Mouse (Mus musculus) hindbrain, embryonic 11.5 days (tissue): ENCODE data around the gene Gmppa. TPM values are rescaled to one million over a fixed set of nuclear protein-coding genes. Genes with fewer than 3 reads are reported as not detected.

Experiments used
- ATAC-seq: fragments of 200-750 bp; cut with Nextera tagmentation; 2 replicates; pipeline ENCODE4 v1.8.0; 2017; ENCODE audit warnings: mild to moderate bottlenecking, moderate TSS enrichment, moderate library complexity; ENCODE audit not compliant: low FRiP score
- DNase-seq: peaks from one replicate; pipeline ENCODE4 v3.0.0-alpha.2; 2015; ENCODE audit warnings: low spot score
- H3K27ac ChIP-seq: fragments of 300-500 bp; sonication (generic); 2 replicates; pipeline ENCODE4 v1.5.1; 2014; ENCODE audit warnings: mild to moderate bottlenecking, low read depth, low read length
- H3K27me3 ChIP-seq: fragments of 300-500 bp; sonication (generic); 2 replicates; pipeline ENCODE4 v1.6.1; 2014; ENCODE audit warnings: mild to moderate bottlenecking, low read length, moderate library complexity, mixed read lengths; ENCODE audit not compliant: control insufficient read depth, insufficient read depth
- H3K36me3 ChIP-seq: fragments of 300-500 bp; sonication (generic); 2 replicates; pipeline ENCODE4 v1.6.1; 2014; ENCODE audit warnings: mild to moderate bottlenecking, low read length, moderate library complexity, mixed read lengths; ENCODE audit not compliant: control insufficient read depth, insufficient read depth
- H3K4me1 ChIP-seq: fragments of 300-500 bp; sonication (generic); replicated peaks from 2 replicates; pipeline ENCODE4 v1.6.1; 2014; ENCODE audit warnings: low read length, mixed read lengths; ENCODE audit not compliant: control insufficient read depth, insufficient read depth
- H3K4me2 ChIP-seq: fragments of 300-500 bp; sonication (generic); replicated peaks from 2 replicates; pipeline ENCODE4 v1.6.1; 2014; ENCODE audit warnings: mild to moderate bottlenecking, low read depth, low read length
- H3K4me3 ChIP-seq: fragments of 300-500 bp; sonication (generic); 2 replicates; pipeline ENCODE4 v1.5.1; 2014; ENCODE audit warnings: low read depth, low read length
- H3K9ac ChIP-seq: fragments of 300-500 bp; sonication (generic); 2 replicates; pipeline ENCODE4 v1.6.1; 2014; ENCODE audit warnings: low read depth, low read length
- H3K9me3 ChIP-seq: fragments of 300-500 bp; sonication (generic); 2 replicates; pipeline ENCODE4 v1.6.1; 2016; ENCODE audit warnings: low read length; ENCODE audit not compliant: control insufficient read depth
- WGBS: fragments of 180-500 bp; shearing (Covaris S2); extraction: QIAGEN DNeasy Blood & Tissue Kit; methylation state at CpG from one replicate; pipeline ENCODE4 v1.1.7; 2014; 5-methylcytosine and 5-hydroxymethylcytosine counted together
- polyA plus RNA-seq: library from polyadenylated mRNA; unstranded; fragments of >200 nt; fragmentation: Nextera tagmentation; extraction: Ambion mirVana; gene quantifications from 2 replicates; pipeline ENCODE4 v1.2.1, GENCODE M21; 2014

Gmppa gene
- polyA plus RNA-seq, 1 experiment from 2014 or later = 56.3 TPM

GRCm38 (mm10) chr1:75398761-75399402 is 36.8 kb upstream of the Gmppa start:
- H3K36me3 ChIP-seq = no peaks in the 10 kb centered on the region
- peak overlapping the region; percentile 47 for H3K27ac ChIP-seq
- H3K4me2 ChIP-seq = 0 out of 2 replicates have a peak overlapping the region, but pooled peaks have one; percentile 6
- no peak overlapping the region for H3K9ac ChIP-seq
- DNase-seq (peak; percentile 84), ATAC-seq (peak; percentile 64)
- no peak overlapping the region for H3K4me3 ChIP-seq
- H3K9me3 ChIP-seq = no peaks in the 10 kb centered on the region
- 13% methylated on average over 9 of the region's 9 CpGs for WGBS
- H3K4me1 ChIP-seq = peaks cover 19% of the 10 kb centered on the region
- H3K27me3 ChIP-seq = no peaks in the 10 kb centered on the region

- H3K4me1 ChIP-seq = peaks cover 19% of the 10 kb centered on the region
- no peak overlapping the region for H3K4me3 ChIP-seq
- 7% methylated on average over 15 of the region's 15 CpGs for WGBS
- peak overlapping the region; percentile 38; the same call in 1 of the 2 replicates for H3K9ac ChIP-seq
- ATAC-seq (peak; percentile 84), DNase-seq (peak; percentile 77)
- peak overlapping the region; percentile 47 for H3K27ac ChIP-seq
- H3K9me3 ChIP-seq = no peaks in the 10 kb centered on the region
- no peaks in the 10 kb centered on the region for H3K27me3 ChIP-seq
- H3K36me3 ChIP-seq = no peaks in the 10 kb centered on the region
- peak overlapping the region; percentile 23; the same call in 1 of the 2 replicates for H3K4me2 ChIP-seq
These were observed 35.8 kb upstream of the Gmppa start for GRCm38 (mm10) chr1:75399755-75400492.

DNA sequence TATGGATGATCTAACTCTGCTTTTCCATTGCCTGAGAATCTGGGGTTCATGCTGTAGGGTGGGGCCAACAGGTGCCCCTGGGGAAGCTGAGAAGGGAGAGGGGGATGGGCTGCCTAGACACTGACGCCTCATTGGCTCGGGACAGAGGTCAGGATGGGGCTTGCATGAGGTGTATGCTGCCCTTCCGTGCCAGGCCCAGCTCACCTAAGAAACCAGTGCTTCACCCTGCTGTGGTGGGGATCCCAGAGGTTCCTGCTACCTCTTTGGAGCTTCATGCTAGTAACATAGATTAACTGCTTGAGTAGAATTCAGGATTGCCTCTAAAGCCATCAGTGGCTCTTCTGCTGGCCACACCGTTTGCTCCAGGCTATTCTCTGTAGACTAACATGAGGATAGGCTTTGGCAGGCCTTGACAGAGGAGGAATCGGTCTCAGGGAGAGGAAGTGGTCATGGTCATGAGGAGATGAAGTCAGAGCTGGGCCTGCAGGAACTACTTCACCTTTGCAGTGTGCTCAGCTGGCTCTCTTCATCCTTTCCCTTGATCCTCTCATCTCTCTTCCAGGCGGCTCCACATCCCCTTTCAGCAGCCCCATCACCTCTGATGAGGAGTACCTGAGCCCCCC is 35.1 kb upstream of the Gmppa start:
- H3K4me1 ChIP-seq = peaks cover 19% of the 10 kb centered on the region
- no peak for DNase-seq
- 46% methylated on average over 6 of the region's 6 CpGs for WGBS
- no peak overlapping the region for H3K4me3 ChIP-seq
- peak overlapping the region; percentile 47 for H3K27ac ChIP-seq
- no peak overlapping the region for H3K9ac ChIP-seq
- H3K9me3 ChIP-seq = no peaks in the 10 kb centered on the region
- H3K4me2 ChIP-seq = 0 out of 2 replicates have a peak overlapping the region, but pooled peaks have one; percentile 23
- no peaks in the 10 kb centered on the region for H3K36me3 ChIP-seq
- no peaks in the 10 kb centered on the region for H3K27me3 ChIP-seq
- ATAC-seq = 0 out of 2 replicates have a peak, but pooled peaks have one; percentile 2

DNA sequence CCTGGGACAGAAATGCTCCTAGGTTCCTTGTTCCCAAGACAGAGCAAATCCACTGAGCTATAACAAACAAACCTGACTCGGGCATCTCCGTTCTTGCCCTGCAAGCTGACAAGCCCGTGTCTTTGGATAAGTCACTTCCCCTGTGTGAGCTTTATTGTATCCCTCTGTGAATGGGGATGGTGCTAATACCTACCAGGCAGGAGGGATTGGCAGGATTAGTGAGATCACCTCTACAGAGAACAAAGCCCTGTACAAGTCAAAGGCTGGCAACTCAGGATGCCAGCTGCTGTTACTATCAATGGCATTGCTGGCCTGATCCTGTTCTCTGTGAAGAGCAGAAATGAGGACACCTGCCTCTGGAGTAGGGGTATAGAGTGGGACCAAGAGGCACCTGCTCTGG is 30.2 kb upstream of the Gmppa start:
- Histone ChIP-seq H3K9me3 (no peaks in the 10 kb centered on the region), H3K4me3 (no peak overlapping the region), H3K4me1 (peaks cover 2% of the 10 kb centered on the region; the same call in 1 of the 2 replicates), H3K4me2 (no peak overlapping the region), H3K27me3 (no peaks in the 10 kb centered on the region), H3K36me3 (no peaks in the 10 kb centered on the region), H3K27ac (no peak overlapping the region), H3K9ac (no peak overlapping the region)
- no peak for DNase-seq
- no peak for ATAC-seq
- 91% methylated on average over 3 of the region's 3 CpGs for WGBS

DNA sequence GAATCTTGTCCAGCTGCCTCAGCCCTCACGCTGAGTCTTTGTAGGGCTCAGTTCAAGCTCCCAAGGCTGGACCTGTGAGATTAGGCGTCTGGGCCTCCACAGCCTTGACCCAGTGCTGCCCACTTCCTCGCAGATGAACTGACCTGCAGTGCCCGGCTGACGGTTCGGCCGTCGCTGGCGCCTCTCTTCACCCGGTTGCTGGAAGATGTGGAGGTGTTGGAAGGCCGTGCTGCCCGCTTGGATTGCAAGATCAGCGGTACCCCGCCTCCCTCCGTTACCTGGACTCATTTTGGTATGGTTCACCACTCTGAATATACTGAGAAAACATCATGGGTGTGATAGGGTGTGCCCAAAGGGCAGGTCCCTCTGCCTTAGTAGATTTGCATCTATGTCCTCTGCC is 29.6 kb upstream of the Gmppa start:
- no peak overlapping the region for H3K4me3 ChIP-seq
- ATAC-seq (no peak), DNase-seq (no peak)
- no peak overlapping the region for H3K4me2 ChIP-seq
- H3K36me3 ChIP-seq = no peaks in the 10 kb centered on the region
- H3K27me3 ChIP-seq = no peaks in the 10 kb centered on the region
- H3K9ac ChIP-seq = no peak overlapping the region
- H3K4me1 ChIP-seq = no peaks in the 10 kb centered on the region
- H3K9me3 ChIP-seq = no peaks in the 10 kb centered on the region
- WGBS = 93% methylated on average over 15 of the region's 15 CpGs
- H3K27ac ChIP-seq = no peak overlapping the region

DNA sequence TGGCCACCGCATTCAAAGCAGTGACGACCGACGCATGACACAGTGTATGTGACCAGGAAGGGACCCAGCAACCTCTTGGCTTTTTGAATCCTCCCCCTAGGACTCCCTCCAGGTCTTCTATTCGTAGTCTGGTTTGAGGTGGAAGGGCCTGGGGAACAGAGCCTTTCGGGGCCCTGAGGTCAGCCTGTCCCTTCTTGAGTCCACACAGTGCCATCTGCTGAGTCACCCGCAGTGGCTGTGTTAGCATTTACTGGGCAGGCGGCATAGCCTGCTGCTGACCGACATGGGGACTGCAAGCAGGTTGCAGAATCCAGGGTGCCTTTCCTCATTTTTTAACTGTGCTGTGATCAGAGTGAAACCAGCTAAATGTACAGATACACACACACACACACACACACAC is 28.7 kb upstream of the Gmppa start:
- Histone ChIP-seq H3K9ac (no peak overlapping the region), H3K27ac (no peak overlapping the region), H3K9me3 (no peaks in the 10 kb centered on the region), H3K27me3 (no peaks in the 10 kb centered on the region), H3K4me1 (no peaks in the 10 kb centered on the region), H3K4me3 (no peak overlapping the region), H3K4me2 (no peak overlapping the region), H3K36me3 (no peaks in the 10 kb centered on the region)
- WGBS = 93% methylated on average over 9 of the region's 9 CpGs
- DNase-seq = no peak
- no peak for ATAC-seq

- Histone ChIP-seq H3K27me3 (no peaks in the 10 kb centered on the region), H3K4me2 (no peak overlapping the region), H3K9me3 (no peaks in the 10 kb centered on the region), H3K9ac (no peak overlapping the region), H3K36me3 (no peaks in the 10 kb centered on the region), H3K4me3 (no peak overlapping the region), H3K27ac (no peak overlapping the region), H3K4me1 (no peaks in the 10 kb centered on the region)
- 78% methylated on average over 4 of the region's 4 CpGs for WGBS
- no peak for DNase-seq
- no peak for ATAC-seq
These were observed 27.5 kb upstream of the Gmppa start for GRCm38 (mm10) chr1:75408210-75408609.

GRCm38 (mm10) chr1:75409950-75410349 is 25.8 kb upstream of the Gmppa start:
- H3K27ac ChIP-seq = no peak overlapping the region
- no peaks in the 10 kb centered on the region for H3K36me3 ChIP-seq
- no peak overlapping the region for H3K4me3 ChIP-seq
- H3K4me1 ChIP-seq = no peaks in the 10 kb centered on the region
- no peak overlapping the region for H3K4me2 ChIP-seq
- WGBS = 91% methylated on average over 7 of the region's 7 CpGs
- H3K9me3 ChIP-seq = no peaks in the 10 kb centered on the region
- H3K9ac ChIP-seq = no peak overlapping the region
- ATAC-seq (no peak), DNase-seq (no peak)
- H3K27me3 ChIP-seq = no peaks in the 10 kb centered on the region
